Mouse (Mus musculus): Measurements from ENCODE around the gene Btbd35f22. TPM values are rescaled to one million over a fixed set of nuclear protein-coding genes. Genes with fewer than 3 reads are reported as not detected.
"Not testable (repeated sequence)": the region's sequence is repeated elsewhere in the genome, so short reads cannot be mapped to it uniquely, and the experiment has no call there.

Gene Btbd35f22
- not detected in 2 replicates for polyA plus RNA-seq (2014; fragmentation: Nextera tagmentation; extraction: Ambion mirVana)

DNA sequence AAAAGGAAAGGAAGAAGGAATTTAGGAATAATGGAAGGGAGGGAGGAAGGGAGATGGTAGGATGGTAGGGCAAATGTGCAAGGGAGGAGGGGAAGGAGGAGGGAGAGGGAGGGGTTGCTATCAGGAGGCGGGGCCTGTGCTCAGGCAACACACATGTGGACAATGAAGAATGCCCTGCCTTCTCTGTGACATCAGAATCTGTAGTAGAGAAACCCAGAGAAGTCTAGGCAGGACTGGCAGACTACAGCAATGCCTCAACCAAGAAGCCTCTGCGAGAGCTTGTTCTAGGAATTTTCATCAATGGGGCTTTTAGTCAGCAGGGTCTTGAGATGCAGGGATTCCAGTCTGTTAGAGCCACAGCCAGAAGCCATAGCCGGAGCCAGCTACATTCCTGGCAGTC lies at the start of gene Btbd35f22:
Gene Btbd35f22, plus strand, starts transcription at position 301 of the 400 bp plus-strand sequence.
- WGBS: no CpG with 5 or more reads among the region's 3 CpGs
- not testable (repeated sequence) for H3K27ac ChIP-seq (replicated peaks; ENCODE audit: low read depth, low read length); H3K36me3 ChIP-seq (replicated peaks; ENCODE audit: control insufficient read depth, insufficient read depth, low read depth, low read length); DNase-seq (ENCODE audit: low spot score); ATAC-seq (replicated peaks; ENCODE audit: insufficient number of reproducible peaks, low FRiP score, low TSS enrichment, low read depth); H3K9me3 ChIP-seq (replicated peaks; ENCODE audit: control insufficient read depth, low read length); H3K4me1 ChIP-seq (ENCODE audit: control insufficient read depth, insufficient read depth, low read length); H3K9ac ChIP-seq (replicated peaks; ENCODE audit: low read length); H3K27me3 ChIP-seq (ENCODE audit: control insufficient read depth, insufficient read depth, low read length); H3K4me2 ChIP-seq (ENCODE audit: low read depth, low read length); H3K4me3 ChIP-seq (ENCODE audit: low read depth, low read length)

Other genes starting within 250 kb of the Btbd35f22 start
- not detected in 2 replicates for gene Gm21637, start 85.8 kb upstream of the Btbd35f22 start, polyA plus RNA-seq (2014; fragmentation: Nextera tagmentation; extraction: Ambion mirVana)
- gene Btbd35f2, start 230.6 kb downstream of the Btbd35f22 start, polyA plus RNA-seq (2014; fragmentation: Nextera tagmentation; extraction: Ambion mirVana): not detected in 2 replicates

All from embryonic facial prominence, embryonic 11.5 days (tissue).